Mouse (Mus musculus) MEL (cell line): ENCODE measurements around the gene Gm37240. TPM values are rescaled to one million over a fixed set of nuclear protein-coding genes. Genes with fewer than 3 reads are reported as not detected.

ENCODE experiments used
- DNase-seq: peaks from one replicate; pipeline ENCODE4 v3.0.0; 2011; ENCODE audit warnings: low read depth, low spot score
- H3K27ac ChIP-seq: 2 replicates; pipeline ENCODE4 v1.5.1; 2012; ENCODE audit warnings: low read depth, mild to moderate bottlenecking, control low read depth, low read length, moderate library complexity; ENCODE audit not compliant: control insufficient read depth
- H3K27me3 ChIP-seq, 2 experiments: fragments of 150-350 bp in 1 of 2; sonication (generic) in 1 of 2; 2 replicates each; pipeline ENCODE4 v1.6.1; 2012; ENCODE audit warnings: low read length in 2 of 2, mild to moderate bottlenecking in 2 of 2, improper control_type of control experiment in 1 of 2, moderate library complexity in 1 of 2; ENCODE audit not compliant: insufficient read depth in 2 of 2, control insufficient read depth in 1 of 2
- H3K36me3 ChIP-seq, 2 experiments: 2 replicates each; pipeline ENCODE4 v1.6.1; 2012 to 2014; ENCODE audit warnings: low read length in 2 of 2, improper control_type of control experiment in 1 of 2, inconsistent platforms in 1 of 2, mild to moderate bottlenecking in 1 of 2; ENCODE audit not compliant: insufficient read depth in 2 of 2, control insufficient read depth in 1 of 2
- H3K4me1 ChIP-seq, 2 experiments: fragments of 150-350 bp in 1 of 2; sonication (generic) in 1 of 2; 2 replicates each; pipeline ENCODE4 v1.6.1; 2012; ENCODE audit warnings: low read length in 2 of 2, improper control_type of control experiment in 1 of 2, mild to moderate bottlenecking in 1 of 2; ENCODE audit not compliant: insufficient read depth in 2 of 2, control insufficient read depth in 1 of 2
- H3K4me3 ChIP-seq, 2 experiments: fragments of 150-350 bp in 1 of 2; sonication (generic) in 1 of 2; 2 replicates each; pipeline ENCODE4 v1.5.1; 2012; ENCODE audit warnings: low read depth in 2 of 2, low read length in 2 of 2, mild to moderate bottlenecking in 2 of 2, moderate library complexity in 2 of 2, control low read depth in 1 of 2, improper control_type of control experiment in 1 of 2; ENCODE audit not compliant: control insufficient read depth in 1 of 2, insufficient read depth in 1 of 2
- H3K79me2 ChIP-seq: 2 replicates; pipeline ENCODE4 v1.6.1; 2012; ENCODE audit warnings: mild to moderate bottlenecking, low read length, moderate library complexity; ENCODE audit not compliant: control insufficient read depth, poor library complexity, insufficient read depth
- H3K9ac ChIP-seq: 2 replicates; pipeline ENCODE4 v1.6.1; 2012; ENCODE audit warnings: low read depth, mild to moderate bottlenecking, control low read depth, low read length, moderate library complexity; ENCODE audit not compliant: control insufficient read depth, poor library complexity, severe bottlenecking
- H3K9me3 ChIP-seq: fragments of 150-350 bp; sonication (generic); replicated peaks from 2 replicates; pipeline ENCODE4 v1.6.1; 2012; ENCODE audit warnings: mild to moderate bottlenecking, low read length, improper control_type of control experiment, moderate library complexity; ENCODE audit not compliant: insufficient read depth
- CHD1 ChIP-seq: IDR thresholded peaks from 2 replicates; pipeline ENCODE4 v1.6.1; 2012; ENCODE audit warnings: low read depth, mild to moderate bottlenecking, inconsistent platforms, low read length, improper control_type of control experiment
- CHD2 ChIP-seq: IDR thresholded peaks from 2 replicates; pipeline ENCODE4 v1.6.1; 2011; ENCODE audit warnings: low read length, improper control_type of control experiment
- E2F4 ChIP-seq: IDR thresholded peaks from 2 replicates; pipeline ENCODE4 v1.6.1; 2011; ENCODE audit warnings: low read depth, low read length, improper control_type of control experiment, borderline replicate concordance
- ELF1 ChIP-seq: IDR thresholded peaks from 2 replicates; pipeline ENCODE4 v1.6.1; 2014; ENCODE audit warnings: low read depth, mild to moderate bottlenecking, inconsistent platforms, low read length, improper control_type of control experiment, moderate library complexity
- ETS1 ChIP-seq: IDR thresholded peaks from 2 replicates; pipeline ENCODE4 v1.6.1; 2012; ENCODE audit warnings: low read depth, mild to moderate bottlenecking, inconsistent platforms, low read length, improper control_type of control experiment, moderate library complexity
- GATA1 ChIP-seq: IDR thresholded peaks from 2 replicates; pipeline ENCODE4 v1.6.1; 2011; ENCODE audit warnings: low read depth, low read length, improper control_type of control experiment
- HCFC1 ChIP-seq: IDR thresholded peaks from 2 replicates; pipeline ENCODE4 v1.6.1; 2012; ENCODE audit warnings: low read depth, mild to moderate bottlenecking, inconsistent platforms, low read length, improper control_type of control experiment, moderate library complexity
- JUND ChIP-seq: IDR thresholded peaks from 2 replicates; pipeline ENCODE4 v1.6.1; 2011; ENCODE audit warnings: low read depth, mild to moderate bottlenecking, improper control_type of control experiment, low read length
- KAT2A ChIP-seq: conservative IDR thresholded peaks from 2 replicates; pipeline ENCODE4 v1.6.1; 2012; ENCODE audit warnings: low read depth, low read length, improper control_type of control experiment, inconsistent platforms
- MYC ChIP-seq: IDR thresholded peaks from 2 replicates; pipeline ENCODE4 v1.6.1; 2011; ENCODE audit warnings: low read depth, mild to moderate bottlenecking, low read length, improper control_type of control experiment, moderate library complexity
- NRF1 ChIP-seq: IDR thresholded peaks from 2 replicates; pipeline ENCODE4 v1.6.1; 2014; ENCODE audit warnings: low read depth, mild to moderate bottlenecking, inconsistent platforms, low read length, improper control_type of control experiment, moderate library complexity; ENCODE audit not compliant: poor library complexity, insufficient read depth, severe bottlenecking
- POLR2A ChIP-seq, 2 experiments: IDR thresholded peaks; 2 replicates each; pipeline ENCODE4 v1.6.1; 2011 to 2012; ENCODE audit warnings: low read length in 2 of 2, mild to moderate bottlenecking in 2 of 2, control low read depth in 1 of 2, improper control_type of control experiment in 1 of 2, low read depth in 1 of 2, moderate library complexity in 1 of 2; ENCODE audit not compliant: control insufficient read depth in 1 of 2, insufficient read depth in 1 of 2, poor library complexity in 1 of 2
- POLR2AphosphoS2 ChIP-seq: IDR thresholded peaks from 2 replicates; pipeline ENCODE4 v1.6.1; 2011; ENCODE audit warnings: low read length, improper control_type of control experiment
- POLR2AphosphoS5 ChIP-seq: IDR thresholded peaks from 2 replicates; pipeline ENCODE4 v1.6.1; 2012; ENCODE audit warnings: low read depth, borderline replicate concordance, mild to moderate bottlenecking, inconsistent platforms, low read length, moderate library complexity, mixed read lengths
- SIN3A ChIP-seq: IDR thresholded peaks from 2 replicates; pipeline ENCODE4 v1.6.1; 2012; ENCODE audit warnings: low read length, improper control_type of control experiment, inconsistent platforms
- TAL1 ChIP-seq: IDR thresholded peaks from 2 replicates; pipeline ENCODE4 v1.6.1; 2012; ENCODE audit warnings: mild to moderate bottlenecking, inconsistent platforms, low read length, moderate library complexity, mixed read lengths
- TBP ChIP-seq: IDR thresholded peaks from 2 replicates; pipeline ENCODE4 v1.8.0; 2011; ENCODE audit warnings: low read depth, low read length, improper control_type of control experiment
- TCF12 ChIP-seq: IDR thresholded peaks from 2 replicates; pipeline ENCODE4 v1.6.1; 2014; ENCODE audit warnings: low read depth, mild to moderate bottlenecking, inconsistent platforms, low read length, improper control_type of control experiment, moderate library complexity
- ZC3H11A ChIP-seq: IDR thresholded peaks from 2 replicates; pipeline ENCODE4 v1.6.1; 2012; ENCODE audit warnings: low read depth, mild to moderate bottlenecking, inconsistent platforms, low read length, improper control_type of control experiment
- polyA plus RNA-seq, 2 experiments: library from polyadenylated mRNA; stranded (reverse) in 1 of 2; unstranded in 1 of 2; fragments of >175 nt in 1 of 2; fragments of >200 nt in 1 of 2; gene quantifications; 2 replicates each; pipeline versions ENCODE4 v1.2.1 to v1.2.4; 2012; ENCODE audit warnings: low replicate concordance in 2 of 2, low read depth in 1 of 2; ENCODE audit not compliant: insufficient read length in 2 of 2, insufficient read depth in 1 of 2, missing spikeins in 1 of 2
- total RNA-seq: library from RNA; depleted of rRNA; stranded (reverse); fragments of 300-350 nt; gene quantifications from 2 replicates; pipeline ENCODE4 v1.2.3, GENCODE M21; 2012

Gene Gm37240
- total and polyA plus RNA-seq, 3 experiments, result 0.04 TPM; not detected in 2

DNA sequence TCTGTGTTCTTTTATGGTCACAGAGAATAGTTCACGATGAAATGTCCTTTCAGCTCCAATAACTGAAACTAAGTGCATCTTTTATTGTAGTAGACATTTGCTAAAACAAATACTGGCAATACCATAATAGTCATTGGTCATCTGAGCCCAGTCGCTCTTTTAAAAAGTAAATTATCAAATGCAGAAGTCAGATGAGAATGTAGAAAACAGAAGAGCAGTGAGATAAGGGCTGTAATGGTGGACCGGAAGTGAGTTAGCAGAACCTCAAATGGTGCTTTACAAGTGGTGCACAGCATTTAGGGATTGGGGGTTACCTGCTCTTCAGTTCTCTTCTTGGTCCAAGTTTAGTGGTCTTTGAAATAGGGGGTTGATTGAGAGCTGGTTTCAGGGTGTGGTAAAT, 942.4 kb downstream of the Gm37240 start (continued):
- TF ChIP-seq TAL1 (peak; percentile 77), GATA1 (peak; percentile 95), JUND (no peak)
- TF ChIP-seq, all 39 proteins: peak for 16

GRCm38 (mm10) chr3:84937360-84938355, 949.7 kb downstream of the Gm37240 start:
- Histone ChIP-seq H3K27me3 (no peaks in the 10 kb centered on the region), H3K4me3 (no peak overlapping the region), H3K9ac (no peak overlapping the region), H3K36me3 (peaks cover 0 to 21% of the 10 kb centered on the region in 2 experiments; a peak in 3 of 4 replicates), H3K79me2 (no peaks in the 10 kb centered on the region), H3K27ac (no peak overlapping the region), H3K9me3 (no peaks in the 10 kb centered on the region), H3K4me1 (peaks cover 5 to 8% of the 10 kb centered on the region in 2 experiments; a peak in 2 of 4 replicates)
- peak; percentile 80 for DNase-seq
- TF ChIP-seq CHD1 (no peak), E2F4 (no peak), TCF12 (0 out of 2 replicates have a peak, but pooled peaks have one; percentile 20), ETS1 (peak; percentile 94), POLR2A (IDR thresholded peaks at IDR 0.05; ENCODE audit: control insufficient read depth in 1 of 2, insufficient read depth in 1 of 2, low read depth in 1 of 2, low read length in 2 of 2, poor library complexity in 1 of 2) (no peak), CHD2 (no peak), ELF1 (no peak), SIN3A (peak; percentile 58; the same call in 1 of the 2 replicates), GATA1 (peak; percentile 54; the same call in 1 of the 2 replicates), TAL1 (peak; percentile 57), JUND (no peak), POLR2AphosphoS2 (no peak), TBP (no peak)

GRCm38 (mm10) chr3:84936956-84937355, 950.4 kb downstream of the Gm37240 start:
- Histone ChIP-seq H3K79me2 (no peaks in the 10 kb centered on the region), H3K4me3 (no peak overlapping the region)
- no peak for TF ChIP-seq TBP
- no peak for TF ChIP-seq NRF1
- no peak for TF ChIP-seq HCFC1
- no peak for TF ChIP-seq KAT2A
- TF ChIP-seq ZC3H11A, result no peak
- TF ChIP-seq POLR2AphosphoS5, result no peak
- TF ChIP-seq MYC, result no peak
- TF ChIP-seq, all 39 proteins: peak for 0
- H3K4me1 ChIP-seq, result peaks cover 5 to 8% of the 10 kb centered on the region in 2 experiments; a peak in 2 of 4 replicates
- H3K27me3 ChIP-seq, result no peaks in the 10 kb centered on the region
- no peak for DNase-seq
- H3K9me3 ChIP-seq, result no peaks in the 10 kb centered on the region
- peaks cover 0 to 21% of the 10 kb centered on the region in 2 experiments; a peak in 3 of 4 replicates for H3K36me3 ChIP-seq
- H3K27ac ChIP-seq, result no peak overlapping the region
- H3K9ac ChIP-seq, result no peak overlapping the region
